8 mouse cellular contexts compared by ENCODE assay signal in genomic region chr2:144164986-144165821, GRCm38 (mm10).
DNase-seq lines count a peak whose midpoint lies in the region; ATAC-seq and TF ChIP-seq lines count a peak whose summit lies in the region.

No protein-coding gene starts in this region.

- no peak for TF ChIP-seq CTCF in small intestine, adult 2 months (IDR thresholded peaks at IDR 0.05; ENCODE audit: extremely low read depth, insufficient read length, insufficient replicate concordance, low read depth, low read length)

- peak; percentile 71 for ATAC-seq in embryonic facial prominence, embryonic 11.5 days (replicated peaks; ENCODE audit: insufficient number of reproducible peaks, low FRiP score, low TSS enrichment, low read depth)
- peak; percentile 49 for ATAC-seq in limb, embryonic 12.5 days (ENCODE audit: insufficient number of reproducible peaks, insufficient read depth, low FRiP score, low TSS enrichment, low read depth)
- ATAC-seq in midbrain, embryonic 13.5 days = peak; percentile 78

- peak overlapping the region; percentile 51 for H3K4me3 ChIP-seq in embryonic facial prominence, embryonic 11.5 days (ENCODE audit: low read depth, low read length)
- H3K4me3 ChIP-seq in limb, embryonic 12.5 days (replicated peaks) = peak overlapping the region; percentile 59
- H3K4me3 ChIP-seq in midbrain, embryonic 13.5 days (replicated peaks) = peak overlapping the region; percentile 64
- H3K4me3 ChIP-seq in small intestine, adult 2 months (ENCODE audit: low read depth, low read length) = peak overlapping the region; percentile 87

- no peaks in the 10 kb centered on the region for H3K4me1 ChIP-seq in embryonic facial prominence, embryonic 11.5 days (ENCODE audit: control insufficient read depth, insufficient read depth, low read length)
- H3K4me1 ChIP-seq in limb, embryonic 12.5 days (replicated peaks) = peaks cover 55% of the 10 kb centered on the region
- peaks cover 27% of the 10 kb centered on the region for H3K4me1 ChIP-seq in midbrain, embryonic 13.5 days (replicated peaks)
- H3K4me1 ChIP-seq in small intestine, adult 2 months (ENCODE audit: control insufficient read depth, insufficient read depth, insufficient read length, low read length) = peaks cover 29% of the 10 kb centered on the region

- no peak overlapping the region for H3K27ac ChIP-seq in embryonic facial prominence, embryonic 11.5 days (replicated peaks; ENCODE audit: low read depth, low read length)
- H3K27ac ChIP-seq in limb, embryonic 12.5 days = peak overlapping the region; percentile 91
- peak overlapping the region; percentile 91 for H3K27ac ChIP-seq in midbrain, embryonic 13.5 days
- H3K27ac ChIP-seq in small intestine, adult 2 months (ENCODE audit: insufficient read depth, low read depth, low read length) = peak overlapping the region; percentile 99

- TF ChIP-seq POLR2A in small intestine, adult 2 months (IDR thresholded peaks at IDR 0.05; ENCODE audit: low read depth, low read length) = peak; percentile 72

- DNase-seq in adrenal gland, postnatal 10 days = peak; percentile 84
- peak; percentile 75 for DNase-seq in embryonic facial prominence, embryonic 11.5 days (ENCODE audit: low spot score)
- DNase-seq in heart, adult 18-20 months = peak; percentile 90 to 92
- peak; percentile 85 for DNase-seq in kidney, adult 18-20 months
- no peak for DNase-seq in c-Kit-positive CD71-positive TER-119-positive erythroid progenitor cells, embryonic 14.5 days (ENCODE audit: low spot score)

- peak overlapping the region; percentile 57 for H3K9ac ChIP-seq in embryonic facial prominence, embryonic 11.5 days (replicated peaks; ENCODE audit: low read length)
- H3K9ac ChIP-seq in limb, embryonic 12.5 days (replicated peaks) = peak overlapping the region; percentile 76
- peak overlapping the region; percentile 81 for H3K9ac ChIP-seq in midbrain, embryonic 13.5 days (replicated peaks)

- under 1% methylated on average over 37 of the region's 37 CpGs for WGBS in embryonic facial prominence, embryonic 11.5 days
- WGBS in limb, embryonic 12.5 days = under 1% methylated on average over 35 of the region's 37 CpGs
- WGBS in midbrain, embryonic 13.5 days = under 1% methylated on average over 37 of the region's 37 CpGs
- WGBS in small intestine, adult 2 months = under 1% methylated on average over 37 of the region's 37 CpGs

- H3K27me3 ChIP-seq in embryonic facial prominence, embryonic 11.5 days (ENCODE audit: control insufficient read depth, insufficient read depth, low read length) = no peaks in the 10 kb centered on the region
- no peaks in the 10 kb centered on the region for H3K27me3 ChIP-seq in limb, embryonic 12.5 days
- 0 out of 2 replicates have a peak, but pooled peaks cover 7% of the 10 kb centered on the region for H3K27me3 ChIP-seq in midbrain, embryonic 13.5 days
- no peaks in the 10 kb centered on the region for H3K27me3 ChIP-seq in small intestine, adult 2 months (ENCODE audit: control insufficient read depth, insufficient read depth, low read length)

- H3K4me2 ChIP-seq in embryonic facial prominence, embryonic 11.5 days (ENCODE audit: low read depth, low read length) = peak overlapping the region; percentile 81
- H3K4me2 ChIP-seq in limb, embryonic 12.5 days = peak overlapping the region; percentile 75
- peak overlapping the region; percentile 85 for H3K4me2 ChIP-seq in midbrain, embryonic 13.5 days (replicated peaks)

- H3K9me3 ChIP-seq in embryonic facial prominence, embryonic 11.5 days (replicated peaks; ENCODE audit: control insufficient read depth, low read length) = no peaks in the 10 kb centered on the region
- H3K9me3 ChIP-seq in limb, embryonic 12.5 days = no peaks in the 10 kb centered on the region
- no peaks in the 10 kb centered on the region for H3K9me3 ChIP-seq in midbrain, embryonic 13.5 days

- H3K36me3 ChIP-seq in embryonic facial prominence, embryonic 11.5 days (replicated peaks; ENCODE audit: control insufficient read depth, insufficient read depth, low read depth, low read length) = no peaks in the 10 kb centered on the region
- H3K36me3 ChIP-seq in limb, embryonic 12.5 days = no peaks in the 10 kb centered on the region
- no peaks in the 10 kb centered on the region for H3K36me3 ChIP-seq in midbrain, embryonic 13.5 days
- H3K36me3 ChIP-seq in small intestine, adult 2 months (ENCODE audit: control insufficient read depth, insufficient read depth, low read length) = no peaks in the 10 kb centered on the region
